Mouse (Mus musculus) ES-Bruce4 (cell line): Measurements from ENCODE around the gene Itfg1. TPM values are rescaled to one million over a fixed set of nuclear protein-coding genes. Genes with fewer than 3 reads are reported as not detected.

ENCODE experiments used
- H3K27ac ChIP-seq: 2 replicates; pipeline ENCODE4 v1.5.1; 2012; ENCODE audit warnings: low read length, inconsistent platforms; ENCODE audit not compliant: insufficient read depth
- H3K27me3 ChIP-seq: 2 replicates; pipeline ENCODE4 v1.6.1; 2012; ENCODE audit warnings: mild to moderate bottlenecking, low read length, inconsistent platforms; ENCODE audit not compliant: control insufficient read depth, poor library complexity, insufficient read depth, severe bottlenecking
- H3K36me3 ChIP-seq: 2 replicates; pipeline ENCODE4 v1.6.1; 2012; ENCODE audit warnings: inconsistent platforms, mild to moderate bottlenecking, low read length, moderate library complexity; ENCODE audit not compliant: control insufficient read depth, poor library complexity, insufficient read depth, severe bottlenecking
- H3K4me1 ChIP-seq: one replicate; pipeline ENCODE4 v1.8.1; 2011; ENCODE audit warnings: low read length; ENCODE audit not compliant: control insufficient read depth, insufficient read depth
- H3K4me3 ChIP-seq: 2 replicates; pipeline ENCODE4 v1.5.1; 2011; ENCODE audit warnings: low read depth, mild to moderate bottlenecking, low read length
- H3K9ac ChIP-seq: 2 replicates; pipeline ENCODE4 v1.6.1; 2012; ENCODE audit warnings: low read depth, mild to moderate bottlenecking, inconsistent platforms; ENCODE audit not compliant: poor library complexity, severe bottlenecking
- H3K9me3 ChIP-seq: replicated peaks from 2 replicates; pipeline ENCODE4 v1.6.1; 2012; ENCODE audit warnings: mild to moderate bottlenecking, low read length, inconsistent platforms; ENCODE audit not compliant: control insufficient read depth, poor library complexity, insufficient read depth, severe bottlenecking
- CTCF ChIP-seq: IDR thresholded peaks from one replicate; pipeline ENCODE4 v1.8.1; 2011; ENCODE audit warnings: low read depth, low read length
- EP300 ChIP-seq: IDR thresholded peaks from 2 replicates; pipeline ENCODE4 v1.6.1; 2011; ENCODE audit warnings: low read depth, low read length; ENCODE audit not compliant: insufficient read depth
- POLR2A ChIP-seq: IDR thresholded peaks from one replicate; pipeline ENCODE4 v1.8.1; 2011; ENCODE audit warnings: low read length; ENCODE audit not compliant: insufficient read depth
- polyA plus RNA-seq: library from polyadenylated mRNA; stranded (reverse); fragments of >200 nt; gene quantifications from 2 replicates; pipeline ENCODE4 v1.2.4, GENCODE M21; 2011; ENCODE audit warnings: low read depth; ENCODE audit not compliant: missing spikeins, insufficient read depth, insufficient read length

Itfg1 gene
- 38.8 and 42.8 TPM in 2 replicates for polyA plus RNA-seq

DNA sequence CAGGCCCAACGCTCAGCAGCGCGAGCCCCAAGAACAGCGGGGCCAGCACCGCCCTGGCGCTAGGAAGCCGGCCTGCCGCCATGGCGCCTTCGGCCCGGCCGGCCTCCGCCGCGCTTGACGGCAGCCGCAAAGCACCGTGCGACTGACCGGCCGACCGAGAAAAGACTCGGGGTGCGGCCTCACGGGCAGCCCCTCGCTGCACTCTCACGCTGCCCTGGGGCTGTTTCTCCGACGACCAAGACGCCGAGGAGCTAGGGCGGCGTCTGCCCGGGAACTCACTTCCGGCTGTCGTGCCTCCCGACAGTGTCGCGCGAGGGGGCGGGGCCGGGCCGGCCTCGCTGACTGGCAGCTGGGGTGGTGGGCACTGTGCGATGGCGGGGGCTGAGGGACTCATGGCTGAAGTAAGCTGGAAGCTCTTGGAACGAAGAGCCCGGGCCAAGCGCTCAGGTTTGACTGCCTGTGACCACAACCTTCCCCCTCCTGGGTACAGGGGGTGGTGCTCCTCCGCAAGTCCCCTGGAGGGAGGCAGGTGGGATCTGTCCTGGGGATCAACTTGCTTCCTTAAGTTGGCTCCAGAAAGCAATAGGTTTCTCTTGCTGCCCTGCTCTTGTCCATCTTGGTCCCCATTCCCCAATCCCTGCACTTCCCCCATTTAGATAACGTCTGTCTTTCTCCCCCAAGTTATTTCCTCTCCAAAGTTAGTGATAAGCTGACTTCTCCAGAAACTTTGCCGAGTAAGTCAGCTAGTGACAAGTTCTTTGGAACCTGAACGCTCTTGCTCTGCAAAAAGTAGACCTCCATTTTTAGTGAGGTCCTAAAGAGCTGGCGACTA, at the start of gene Itfg1, which contains the start of gene Phkb:
TSS of gene Itfg1 (minus strand) at position 265 of the 832 bp plus-strand sequence.
TSS of gene Phkb (plus strand) at position 303 of the 832 bp plus-strand sequence.
- Histone ChIP-seq H3K27me3 (no peaks in the 10 kb centered on the region), H3K36me3 (peaks cover 3% of the 10 kb centered on the region; the same call in 1 of the 2 replicates), H3K9ac (peak within 1 kb of the TSS; percentile 79), H3K9me3 (no peaks in the 10 kb centered on the region), H3K4me3 (peak within 1 kb of the TSS; percentile 83), H3K27ac (peak within 1 kb of the TSS; percentile 20; the same call in 1 of the 2 replicates), H3K4me1 (no peaks in the 10 kb centered on the region)
- TF ChIP-seq CTCF (no peak), POLR2A (peak; percentile 45), EP300 (no peak)

DNA sequence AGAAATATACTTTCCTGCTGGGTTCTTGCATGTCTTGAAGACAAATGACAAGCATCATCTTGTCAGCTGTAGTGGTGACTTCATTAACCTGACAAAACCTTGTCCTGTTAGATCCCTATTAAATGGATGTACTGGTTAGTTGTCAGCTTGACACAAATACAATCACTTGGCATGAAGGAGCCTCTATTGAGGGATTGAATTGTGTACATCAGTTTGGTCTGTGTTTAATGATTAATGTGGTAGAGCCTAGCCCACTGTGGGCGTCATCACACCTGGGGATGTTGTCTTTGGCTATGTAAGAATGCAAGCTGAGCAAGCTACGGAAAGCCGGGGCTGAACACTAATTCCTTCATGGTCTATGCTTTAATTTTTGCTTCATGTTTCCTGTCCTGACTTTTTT, 44.1 kb upstream of the Itfg1 start:
- H3K27me3 ChIP-seq: no peaks in the 10 kb centered on the region
- H3K9me3 ChIP-seq: peaks cover 6% of the 10 kb centered on the region
- H3K4me1 ChIP-seq: no peaks in the 10 kb centered on the region
- no peak overlapping the region for H3K27ac ChIP-seq
- no peak overlapping the region for H3K9ac ChIP-seq
- no peak overlapping the region for H3K4me3 ChIP-seq
- H3K36me3 ChIP-seq: peaks cover 2% of the 10 kb centered on the region; the same call in 1 of the 2 replicates
- no peak for TF ChIP-seq POLR2A
- no peak for TF ChIP-seq EP300
- TF ChIP-seq CTCF: no peak

DNA sequence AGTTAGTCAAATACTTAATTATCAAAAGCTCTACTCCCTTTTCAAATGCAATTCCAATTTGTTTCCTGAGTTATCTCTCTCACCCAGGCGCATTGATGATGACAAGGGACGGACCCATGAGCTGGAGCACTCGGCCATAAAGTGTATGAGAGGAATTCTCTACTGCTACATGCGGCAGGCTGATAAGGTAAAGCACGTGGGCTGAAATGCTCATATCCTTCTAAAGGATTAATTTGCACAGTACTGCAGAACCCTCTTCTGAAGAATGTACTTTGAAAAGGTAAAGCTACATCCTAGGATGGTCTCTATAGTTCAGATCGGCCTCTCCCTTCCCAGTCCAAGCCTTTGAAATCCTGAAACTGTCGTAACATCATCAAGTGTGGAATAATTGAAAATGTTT, 38.9 kb upstream of the Itfg1 start:
- no peak overlapping the region for H3K9ac ChIP-seq
- H3K27me3 ChIP-seq: no peaks in the 10 kb centered on the region
- TF ChIP-seq POLR2A (no peak), EP300 (no peak), CTCF (no peak)
- no peak overlapping the region for H3K4me3 ChIP-seq
- H3K36me3 ChIP-seq: peaks cover 5% of the 10 kb centered on the region; the same call in 1 of the 2 replicates
- H3K9me3 ChIP-seq: no peaks in the 10 kb centered on the region
- no peak overlapping the region for H3K27ac ChIP-seq
- no peaks in the 10 kb centered on the region for H3K4me1 ChIP-seq

- Histone ChIP-seq H3K9me3 (no peaks in the 10 kb centered on the region), H3K27me3 (no peaks in the 10 kb centered on the region), H3K36me3 (peaks cover 5% of the 10 kb centered on the region; the same call in 1 of the 2 replicates), H3K9ac (no peak overlapping the region), H3K4me3 (no peak overlapping the region), H3K4me1 (no peaks in the 10 kb centered on the region), H3K27ac (no peak overlapping the region)
- TF ChIP-seq POLR2A (no peak), EP300 (no peak), CTCF (no peak)
Observed at GRCm38 (mm10) chr8:85877976-85878375, 37.3 kb upstream of the Itfg1 start.

- Histone ChIP-seq H3K9ac (no peak overlapping the region), H3K4me3 (no peak overlapping the region), H3K9me3 (no peaks in the 10 kb centered on the region), H3K27ac (no peak overlapping the region), H3K27me3 (no peaks in the 10 kb centered on the region), H3K4me1 (no peaks in the 10 kb centered on the region), H3K36me3 (no peaks in the 10 kb centered on the region)
- TF ChIP-seq CTCF (no peak), EP300 (no peak), POLR2A (no peak)
Observed at GRCm38 (mm10) chr8:85871660-85872059, 30.9 kb upstream of the Itfg1 start.

GRCm38 (mm10) chr8:85862381-85862780, 21.7 kb upstream of the Itfg1 start:
- Histone ChIP-seq H3K27ac (no peak overlapping the region), H3K4me1 (no peaks in the 10 kb centered on the region), H3K4me3 (no peak overlapping the region), H3K36me3 (no peaks in the 10 kb centered on the region), H3K27me3 (no peaks in the 10 kb centered on the region), H3K9me3 (peaks cover 3% of the 10 kb centered on the region; the same call in 1 of the 2 replicates), H3K9ac (no peak overlapping the region)
- TF ChIP-seq CTCF (no peak), POLR2A (no peak), EP300 (no peak)
